Mouse (Mus musculus): ENCODE results near the gene Cdh26. TPM values are rescaled to one million over a fixed set of nuclear protein-coding genes. Genes with fewer than 3 reads are reported as not detected.
A peak's percentile ranks its signal among the peaks of the same experiment; 100 is the strongest.

The Cdh26 gene
- total RNA-seq, 2 experiments from 2014 or later: 0.16 TPM

DNA sequence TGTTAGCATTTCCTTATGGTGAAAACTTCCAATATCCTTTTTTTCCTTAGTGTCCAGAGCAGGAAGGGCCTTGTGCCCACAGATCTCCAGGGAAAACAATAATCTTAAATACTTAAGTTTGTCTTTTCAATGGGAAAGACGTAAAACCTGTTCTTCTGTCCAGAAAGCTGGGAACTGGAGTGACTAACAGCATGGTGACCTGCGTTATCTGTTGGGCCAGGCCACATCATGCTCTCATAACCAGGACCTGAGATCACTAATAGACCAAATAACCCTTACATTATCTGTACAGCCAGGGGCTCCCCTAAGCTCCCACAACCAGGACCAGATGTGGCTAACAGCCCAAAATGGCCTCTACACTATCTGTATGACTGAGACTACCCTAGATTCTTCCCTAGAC is 3.6 kb downstream of the Cdh26 start:
- DNase-seq (ENCODE audit: low spot score in 2 of 2): no peak

DNA sequence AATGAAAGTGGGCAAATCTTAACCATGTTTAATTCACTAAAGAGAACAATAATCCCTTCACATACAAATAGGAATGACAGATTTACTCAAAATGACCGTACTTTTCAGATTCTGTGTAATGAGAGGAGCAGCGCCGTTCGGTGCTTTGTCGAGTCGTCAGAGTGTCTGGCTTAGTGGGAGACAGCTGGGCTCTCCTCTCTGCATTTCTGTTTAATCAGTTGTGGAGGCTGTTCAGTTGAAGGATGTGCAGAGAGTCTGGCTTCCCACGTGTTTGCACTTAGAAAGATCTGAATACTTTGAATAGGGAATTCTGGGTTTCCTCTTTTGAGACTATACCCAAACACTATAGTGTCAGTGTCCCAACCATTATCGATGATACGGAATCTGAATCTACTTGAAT is 7.0 kb downstream of the Cdh26 start:
- DNase-seq (ENCODE audit: low spot score in 2 of 2): peak in 1 of 2 experiments; percentile 29

DNA sequence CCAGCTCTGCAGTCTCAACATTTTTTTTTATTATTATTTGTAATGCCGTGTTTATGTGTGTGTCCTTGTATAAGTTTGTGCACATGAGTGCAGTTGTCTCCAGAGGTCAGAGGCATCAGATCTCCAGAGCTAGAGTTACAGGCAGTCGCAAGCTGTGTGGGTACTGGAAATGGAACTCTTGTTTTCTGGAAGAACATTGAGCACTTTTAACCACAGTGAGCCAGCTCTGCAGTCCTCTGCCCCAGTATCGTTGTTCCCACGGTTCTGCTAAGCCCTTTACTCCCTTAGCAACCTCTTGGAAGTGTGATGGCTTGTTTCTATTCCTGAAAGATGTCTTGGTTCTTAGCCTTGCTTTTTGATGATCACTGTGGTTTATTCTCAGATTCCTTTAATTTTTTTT is 19.1 kb downstream of the Cdh26 start:
- DNase-seq (ENCODE audit: low spot score in 2 of 2): no peak

DNA sequence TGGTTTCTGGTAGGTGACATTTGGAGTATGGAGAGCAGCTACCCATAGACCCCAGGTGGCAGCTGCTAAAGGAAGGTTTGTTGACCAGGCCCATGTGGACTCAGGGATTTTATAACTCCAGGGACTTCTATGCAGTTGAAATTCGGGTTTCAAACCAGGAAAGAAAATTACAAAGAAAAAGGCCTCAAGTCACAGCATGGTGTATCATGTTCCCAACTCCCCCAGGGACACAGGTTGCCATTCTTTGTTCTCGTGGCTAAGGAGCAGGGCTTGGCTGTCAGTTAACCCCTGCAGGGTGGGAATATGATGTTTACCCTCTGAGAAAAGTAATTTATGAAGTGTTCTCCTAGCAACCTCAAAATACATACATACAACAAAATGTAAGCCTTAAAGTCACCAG is 19.9 kb downstream of the Cdh26 start:
- no peak for DNase-seq (ENCODE audit: low spot score in 2 of 2)

DNA sequence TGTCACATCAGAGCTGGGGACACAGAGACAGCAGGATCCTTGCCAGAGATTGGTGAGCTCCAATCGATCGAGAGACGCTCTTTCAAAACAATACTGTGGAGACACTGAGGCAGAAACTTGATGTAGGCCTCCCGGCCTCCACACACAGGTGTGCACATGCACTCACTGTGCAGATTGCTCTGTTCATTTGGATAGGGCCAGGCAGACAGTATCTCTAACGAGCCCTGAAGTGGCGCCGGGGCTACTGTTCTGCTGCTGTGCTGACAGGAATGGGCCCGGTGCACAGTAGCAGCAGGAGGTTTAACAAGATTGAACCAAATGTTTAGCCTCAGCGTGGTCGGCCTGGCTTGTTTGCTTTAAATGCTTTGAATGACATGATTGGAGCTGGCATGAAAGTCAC is 20.6 kb downstream of the Cdh26 start:
- no peak for DNase-seq (ENCODE audit: low spot score in 2 of 2)

DNA sequence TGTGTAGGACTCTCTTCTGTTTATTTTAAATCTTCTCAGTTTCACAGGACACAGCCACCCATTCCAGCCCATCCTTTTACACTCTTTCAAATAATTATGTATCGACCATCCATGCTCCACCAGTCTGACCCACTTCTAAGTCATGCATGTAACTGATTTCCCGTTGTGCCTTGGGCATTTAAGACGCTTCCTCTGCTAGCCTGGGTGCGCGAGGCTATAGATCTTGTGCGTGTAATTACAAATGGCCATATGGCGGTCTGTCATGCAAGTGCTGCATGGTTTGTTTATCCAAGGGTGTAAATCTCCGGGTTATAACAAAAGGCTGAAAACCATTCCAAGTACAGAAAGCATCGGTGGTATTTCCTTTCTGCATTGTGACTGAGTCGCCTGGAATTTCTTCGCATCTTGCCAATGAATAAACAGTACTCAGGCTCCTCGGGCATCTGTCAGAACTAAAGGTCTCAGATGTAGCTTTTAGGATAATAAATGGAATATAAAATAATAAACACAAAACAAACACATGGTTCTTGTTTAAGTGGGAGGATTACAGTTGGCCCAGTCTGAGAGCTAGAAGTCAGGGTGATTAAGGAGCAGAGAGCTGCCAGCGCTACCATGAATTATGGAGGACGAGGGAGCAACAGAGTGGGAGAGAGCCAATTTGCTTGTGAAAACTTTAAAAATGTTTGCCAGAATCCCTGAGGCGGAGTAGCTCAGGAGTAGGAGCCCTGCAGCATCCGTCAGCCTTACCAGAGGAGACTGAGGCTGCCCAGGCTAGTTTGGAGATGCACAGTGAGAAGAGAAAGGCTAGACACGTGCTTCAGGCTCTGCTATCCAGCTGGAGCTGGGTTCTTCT is 24.6 kb downstream of the Cdh26 start:
- DNase-seq (ENCODE audit: low spot score in 2 of 2): no peak

DNA sequence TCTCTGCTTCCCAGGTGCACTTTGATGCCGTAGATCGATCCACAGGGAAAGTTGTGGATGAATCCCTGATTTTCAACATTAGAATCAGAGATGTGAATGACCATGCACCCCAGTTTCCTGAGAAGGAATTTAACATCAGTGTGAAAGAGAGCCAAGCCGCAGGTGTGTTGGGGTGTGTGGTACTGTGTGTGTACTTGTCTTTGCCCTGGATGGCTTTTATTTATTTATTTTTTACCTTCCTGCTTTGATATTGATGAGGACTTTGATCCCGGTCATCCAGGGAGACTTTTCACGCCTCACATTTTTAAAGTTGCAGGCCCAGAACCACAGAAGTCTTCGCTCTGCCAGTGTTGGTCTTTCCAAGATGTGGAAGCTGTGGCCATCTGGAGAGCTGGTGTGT is 27.1 kb downstream of the Cdh26 start:
- DNase-seq (ENCODE audit: low spot score in 2 of 2): no peak

DNA sequence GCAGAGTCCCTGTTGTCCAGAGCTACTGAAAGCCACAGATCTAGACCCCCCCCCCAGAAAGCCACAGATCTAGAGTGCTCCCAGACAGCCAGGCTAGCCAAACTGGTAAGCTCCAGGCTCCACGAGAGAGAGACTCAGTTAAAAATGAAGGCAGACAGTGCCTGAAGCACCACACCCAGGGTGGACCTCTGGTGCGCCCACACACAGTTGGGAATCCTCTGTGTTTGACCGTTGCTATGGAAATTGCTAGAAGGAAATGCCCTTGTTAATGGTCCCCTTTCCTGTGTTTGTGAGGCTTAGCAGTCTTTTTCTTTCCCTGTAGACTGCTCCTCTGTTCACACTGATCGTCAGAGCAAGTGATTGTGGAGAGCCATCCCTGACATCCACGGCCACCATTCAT is 30.0 kb downstream of the Cdh26 start:
- DNase-seq (ENCODE audit: low spot score in 2 of 2): no peak

DNA sequence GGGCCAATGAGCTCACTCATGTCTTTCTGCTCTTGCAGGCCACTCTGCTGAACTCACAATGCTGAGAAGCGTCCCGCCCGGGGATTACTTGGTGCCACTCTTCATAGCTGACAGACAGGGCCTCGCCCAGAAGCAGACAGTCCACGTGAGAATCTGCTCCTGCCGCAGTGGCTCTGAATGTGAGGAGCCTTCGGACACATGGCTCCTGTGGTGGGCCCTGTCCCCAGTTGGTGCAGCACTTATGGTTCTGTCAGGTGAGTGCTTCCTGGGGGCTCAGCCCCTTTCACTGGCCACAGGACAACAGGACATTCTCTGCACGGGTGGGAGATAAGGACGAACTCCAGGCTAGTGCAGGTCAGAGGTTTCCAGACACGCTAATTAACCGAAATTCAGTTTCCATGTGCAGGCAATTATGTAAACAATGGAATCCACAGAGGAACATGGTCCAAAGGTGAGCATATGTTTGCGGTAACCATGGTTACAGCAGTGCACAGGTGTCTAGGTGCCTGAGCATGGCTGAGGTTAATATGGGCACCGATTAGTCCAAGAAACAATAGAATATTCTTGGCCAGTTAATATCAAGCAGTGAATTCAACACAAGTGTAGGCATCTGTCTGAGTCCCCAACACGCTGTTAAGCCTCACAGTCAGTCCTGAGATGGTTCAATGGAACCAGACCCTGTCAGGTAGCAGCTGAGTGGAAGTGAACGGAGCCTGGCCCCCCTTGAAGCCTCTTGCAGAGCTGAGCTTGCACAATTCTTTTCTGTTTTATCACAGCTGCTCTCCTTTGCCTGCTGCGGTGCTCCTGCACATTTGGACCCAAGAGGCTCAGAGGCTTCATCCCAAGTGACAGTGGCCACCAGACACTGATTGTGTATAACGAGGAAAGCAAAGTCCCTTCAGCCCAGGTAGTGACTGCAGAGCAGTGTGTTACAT is 41.5 kb downstream of the Cdh26 start:
- no peak for DNase-seq (ENCODE audit: low spot score in 2 of 2)

DNA sequence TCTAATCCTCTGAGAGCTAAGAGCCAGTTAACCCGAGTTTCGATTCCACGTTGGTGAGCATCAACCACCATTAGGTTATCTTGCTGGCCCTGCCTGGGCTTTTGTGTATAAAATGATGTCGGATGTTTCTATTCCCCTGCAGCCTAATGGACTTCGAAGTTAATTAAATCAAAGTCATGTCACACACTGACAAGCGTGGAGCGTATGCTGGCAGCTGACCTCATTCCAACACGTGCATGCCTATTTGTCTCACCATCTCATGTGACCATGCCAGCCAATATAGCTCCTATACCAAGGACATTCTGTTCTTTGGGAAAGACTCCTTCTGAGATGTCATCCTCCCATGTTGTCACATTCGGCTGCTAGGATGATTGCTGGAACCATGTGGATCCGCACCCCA is 43.6 kb downstream of the Cdh26 start:
- no peak for DNase-seq (ENCODE audit: low spot score in 2 of 2)

DNA sequence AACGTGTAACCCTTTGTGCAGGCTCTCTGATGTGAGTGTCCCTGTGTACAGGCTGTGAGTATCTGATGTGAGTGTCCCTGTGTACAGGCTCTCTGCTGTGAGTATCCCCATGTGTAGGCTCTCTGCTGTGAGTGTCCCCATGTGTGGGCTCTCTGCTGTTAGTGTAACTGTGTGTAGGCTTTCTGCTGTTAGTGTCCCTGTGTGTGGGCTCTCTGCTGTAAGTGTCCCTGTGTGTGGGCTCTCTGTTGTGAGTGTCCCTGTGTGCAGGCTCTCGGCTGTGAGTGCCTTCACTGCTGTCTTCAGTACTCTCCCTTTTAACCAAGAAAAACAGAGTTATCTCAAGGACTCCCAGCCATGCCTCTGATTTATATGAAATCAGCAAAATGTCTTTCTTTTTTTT is 46.9 kb downstream of the Cdh26 start:
- DNase-seq (ENCODE audit: low spot score in 2 of 2): no peak

DNA sequence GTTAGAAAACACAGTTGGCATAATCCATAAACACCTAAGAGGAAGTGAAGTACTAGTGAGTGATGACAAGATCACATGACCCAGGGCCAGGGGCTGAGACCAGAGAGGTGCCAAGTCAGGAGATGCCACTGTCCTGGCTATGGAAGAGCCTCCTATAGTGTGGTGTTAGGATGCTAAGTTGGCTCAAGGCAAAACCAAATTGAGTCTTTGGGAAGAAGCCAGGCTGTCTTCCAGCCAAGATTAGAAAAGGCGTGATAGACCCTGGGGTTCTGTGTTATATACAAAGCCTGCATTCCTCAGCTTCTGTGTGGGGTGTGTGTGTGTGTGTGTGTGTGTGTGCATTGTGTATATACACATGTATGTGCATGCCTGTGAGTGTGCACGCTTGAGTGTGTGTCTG is 48.7 kb downstream of the Cdh26 start:
- no peak for DNase-seq (ENCODE audit: low spot score in 2 of 2)

DNA sequence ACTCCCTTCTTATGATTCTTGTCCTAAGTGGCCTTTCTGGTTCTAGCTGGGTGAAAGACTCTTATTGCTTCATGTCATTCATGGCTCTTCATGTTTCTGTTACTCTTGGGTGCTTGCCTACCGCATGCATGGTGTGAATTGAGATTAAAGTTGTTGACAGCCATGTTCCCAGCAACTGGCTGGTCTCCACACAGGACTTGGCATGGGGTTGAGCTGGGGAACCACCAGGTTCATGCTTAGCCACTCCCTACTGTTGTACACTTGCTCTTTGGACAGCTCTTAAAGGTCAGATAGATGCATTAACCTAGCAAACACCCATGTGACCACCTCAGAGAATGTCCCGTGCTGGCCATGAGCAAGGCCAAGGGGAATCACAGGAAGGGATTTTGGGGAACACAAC is 50.6 kb downstream of the Cdh26 start:
- DNase-seq (ENCODE audit: low spot score in 2 of 2): no peak

DNA sequence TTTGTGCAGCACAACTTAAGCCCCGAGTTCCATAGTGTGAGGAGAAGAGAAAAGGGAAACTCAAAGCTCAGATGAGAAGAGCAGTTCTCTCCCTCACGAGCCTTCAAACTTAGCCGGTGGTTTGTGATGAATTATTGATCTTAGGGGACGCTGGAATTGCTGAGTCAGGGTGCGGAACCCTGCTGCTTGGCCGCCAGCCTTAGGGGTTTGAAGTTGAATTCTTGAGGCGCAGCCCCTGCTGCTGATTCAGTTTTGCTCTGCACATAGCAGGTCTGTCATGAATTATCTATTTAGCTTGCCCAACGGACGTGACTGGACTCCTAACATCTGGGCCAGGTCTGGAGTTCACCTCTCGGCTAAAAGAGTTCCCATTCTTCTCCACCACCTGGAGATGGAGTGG is 53.1 kb downstream of the Cdh26 start:
- DNase-seq (ENCODE audit: low spot score in 2 of 2): no peak

DNA sequence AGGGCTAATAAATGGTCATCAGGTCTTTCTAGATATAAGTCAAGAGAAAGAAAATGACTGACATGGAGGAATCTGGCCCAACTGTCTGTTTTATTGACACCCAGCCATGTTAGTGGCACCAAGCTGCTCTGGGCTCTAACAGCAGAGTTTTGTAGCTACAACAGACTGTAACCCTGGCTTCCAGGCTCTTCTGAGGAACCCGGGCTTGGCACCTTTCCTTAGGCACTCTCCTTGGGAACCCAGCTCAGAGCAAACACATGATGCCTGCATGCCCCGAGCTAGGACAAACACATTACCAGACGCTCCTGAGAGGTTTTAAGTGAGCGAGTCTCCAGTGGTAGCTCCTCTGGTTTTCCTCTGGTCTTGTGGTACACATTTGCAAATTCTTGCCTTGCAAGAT is 57.9 kb downstream of the Cdh26 start:
- DNase-seq (ENCODE audit: low spot score in 2 of 2): peak in 1 of 2 experiments; percentile 33

DNA sequence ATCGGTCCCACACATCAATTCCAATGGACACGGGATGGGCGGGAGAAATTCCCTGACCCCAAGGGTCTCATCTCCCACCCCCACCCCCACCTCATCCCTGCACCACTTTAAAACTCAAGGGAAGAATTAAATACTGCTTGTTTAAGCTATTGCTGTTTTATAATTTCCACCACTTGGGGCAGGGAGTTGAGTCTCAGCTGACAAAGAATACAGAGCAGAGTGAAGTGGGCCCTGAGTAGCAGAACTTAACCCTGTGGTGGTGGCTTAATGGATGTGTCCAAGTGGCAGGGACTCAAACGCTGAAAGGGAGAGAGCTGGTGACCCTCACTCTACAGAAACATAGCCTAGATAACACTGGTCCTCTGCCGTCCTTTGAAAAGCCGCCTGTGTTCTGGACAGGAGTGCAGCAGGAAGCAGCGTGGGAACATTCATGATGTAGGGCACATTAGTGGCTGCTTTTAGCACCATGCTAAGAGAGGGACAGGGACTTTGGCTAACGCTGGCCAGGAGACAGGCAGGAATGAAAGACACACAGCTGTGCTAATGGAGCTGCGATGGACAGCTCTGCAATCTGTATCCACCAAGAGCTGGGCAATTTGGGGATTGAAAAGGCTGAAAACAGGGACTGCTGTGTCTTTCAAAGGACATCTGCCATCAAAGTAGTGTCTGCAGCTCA is 60.1 kb downstream of the Cdh26 start:
- DNase-seq (ENCODE audit: low spot score in 2 of 2): no peak

DNA sequence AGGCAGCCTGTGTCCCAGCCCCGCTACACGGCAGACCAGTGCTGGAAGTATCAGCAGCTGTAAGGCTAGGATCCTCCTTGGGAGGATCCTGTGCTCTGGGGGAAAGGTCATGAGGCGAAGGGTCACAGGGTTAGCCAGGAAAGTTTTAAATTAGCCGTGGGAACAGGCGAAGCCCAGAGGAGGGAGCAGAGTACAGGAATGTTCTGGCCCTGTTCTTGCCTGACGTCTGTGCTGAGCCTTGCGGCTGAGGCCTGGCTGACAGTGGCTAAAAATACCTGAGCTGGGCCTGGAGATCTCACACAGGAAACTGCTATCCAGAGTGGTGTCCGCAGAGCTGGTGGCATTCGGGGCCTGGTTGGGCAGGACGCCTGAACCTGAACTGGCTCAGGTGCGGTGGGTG is 63.7 kb downstream of the Cdh26 start:
- no peak for DNase-seq (ENCODE audit: low spot score in 2 of 2)

DNA sequence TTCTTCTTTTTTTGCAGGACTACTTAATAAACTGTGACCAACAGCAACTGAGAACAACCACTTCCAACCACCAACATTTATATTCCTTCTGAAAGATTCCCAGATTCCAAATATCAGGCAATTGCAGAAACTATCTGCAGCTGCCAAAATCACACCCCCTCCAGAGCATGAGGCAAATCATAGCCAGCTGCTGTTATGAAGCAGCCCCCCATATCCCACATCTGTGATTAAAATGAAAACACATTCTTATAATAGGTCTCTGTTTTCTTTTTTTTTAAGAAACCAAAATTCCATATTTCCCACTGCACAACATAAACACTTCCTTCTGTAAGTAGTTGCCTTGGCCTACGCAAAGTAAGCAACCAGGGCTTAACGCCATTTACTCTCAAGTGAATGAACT is 65.5 kb downstream of the Cdh26 start:
- DNase-seq (ENCODE audit: low spot score in 2 of 2): no peak

DNA sequence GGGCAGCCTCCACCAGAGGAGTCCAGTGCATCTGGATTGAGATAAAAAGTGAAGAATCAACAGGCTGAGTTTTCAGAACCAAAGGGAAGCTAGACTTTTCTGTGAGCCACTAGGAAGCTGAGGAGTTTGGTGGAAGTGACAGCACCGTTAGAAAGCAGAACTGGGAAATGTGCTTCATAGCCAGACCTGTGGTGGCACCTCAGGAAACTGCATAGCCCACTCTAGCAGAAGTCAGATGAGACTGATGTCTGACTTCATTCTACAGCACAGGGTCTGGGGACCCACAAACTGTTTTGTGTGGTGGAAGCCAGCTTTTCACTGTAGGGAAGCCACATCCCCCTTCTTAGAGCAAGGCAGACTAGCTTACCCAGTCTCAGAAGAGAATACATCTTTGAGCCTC is 67.6 kb downstream of the Cdh26 start:
- no peak for DNase-seq (ENCODE audit: low spot score in 2 of 2)

DNA sequence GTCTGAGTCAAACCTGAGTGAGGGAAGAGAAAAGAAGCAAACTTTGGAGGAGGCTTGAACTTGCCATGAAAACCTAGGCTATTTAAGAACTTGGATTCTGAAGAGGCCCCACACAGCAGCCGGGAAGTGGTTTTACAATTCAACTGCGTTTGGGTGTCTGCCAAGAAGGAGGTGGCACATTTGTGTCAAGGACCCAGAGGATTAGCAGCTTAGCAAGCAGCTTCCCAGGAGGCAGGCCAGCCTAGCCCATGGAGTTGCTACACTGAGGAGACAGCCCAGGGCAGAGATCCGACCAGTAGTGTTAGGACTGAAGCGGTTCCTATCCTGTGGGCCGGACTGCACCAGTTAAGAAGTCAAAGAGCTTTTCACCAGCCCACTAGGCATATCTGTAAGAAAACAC is 68.1 kb downstream of the Cdh26 start:
- peak in 1 of 2 experiments; percentile 31 for DNase-seq (ENCODE audit: low spot score in 2 of 2)

DNA sequence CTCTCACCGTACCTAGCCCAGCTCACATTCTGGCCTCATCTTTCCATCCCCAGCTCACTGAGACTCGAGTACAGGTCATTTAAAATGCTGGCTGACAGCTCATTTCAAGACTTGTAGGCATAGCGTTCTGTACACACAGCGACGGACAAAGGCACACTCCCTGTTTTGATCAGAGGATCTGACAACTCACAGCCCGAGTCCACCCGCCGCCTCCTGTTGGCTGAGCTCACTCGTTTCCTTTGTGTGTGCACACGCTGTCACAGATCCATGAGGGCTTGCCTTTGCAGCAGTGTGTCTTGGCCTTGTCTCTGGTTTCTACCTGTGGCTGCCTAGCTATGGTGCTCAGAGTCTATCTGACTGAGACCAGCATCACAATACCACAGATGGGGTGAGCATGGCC is 72.1 kb downstream of the Cdh26 start:
- no peak for DNase-seq (ENCODE audit: low spot score in 2 of 2)

DNA sequence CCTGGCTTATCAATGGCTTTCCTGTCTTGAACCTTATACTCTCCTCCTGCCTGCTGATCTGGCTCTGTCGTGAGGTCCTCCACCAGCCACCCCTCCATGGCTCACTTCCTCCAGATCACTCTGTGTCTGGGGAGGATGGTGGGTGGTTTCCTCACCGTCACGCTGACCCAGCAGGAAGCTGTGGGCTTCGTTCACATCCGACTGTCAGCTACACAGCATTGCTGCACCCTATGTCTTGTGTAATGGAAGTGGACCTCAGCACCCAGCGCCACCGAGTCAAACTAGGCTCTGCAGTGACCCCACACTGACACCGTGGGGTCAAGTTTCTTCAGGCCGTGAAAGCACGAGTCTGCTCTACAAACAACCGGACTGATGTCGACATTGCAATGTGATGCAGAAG is 75.7 kb downstream of the Cdh26 start:
- DNase-seq (ENCODE audit: low spot score in 2 of 2): no peak

Data from layer of hippocampus, postnatal 10 days (tissue).